Mouse (Mus musculus) thymus, adult 18-20 months (tissue): ENCODE data around the gene Cercam.

Experiments
- DNase-seq, 2 experiments: peaks; one replicate each; pipeline ENCODE4 v3.0.0; 2022; ENCODE audit warnings: mixed read lengths in 2 of 2

Gene Cercam

DNA sequence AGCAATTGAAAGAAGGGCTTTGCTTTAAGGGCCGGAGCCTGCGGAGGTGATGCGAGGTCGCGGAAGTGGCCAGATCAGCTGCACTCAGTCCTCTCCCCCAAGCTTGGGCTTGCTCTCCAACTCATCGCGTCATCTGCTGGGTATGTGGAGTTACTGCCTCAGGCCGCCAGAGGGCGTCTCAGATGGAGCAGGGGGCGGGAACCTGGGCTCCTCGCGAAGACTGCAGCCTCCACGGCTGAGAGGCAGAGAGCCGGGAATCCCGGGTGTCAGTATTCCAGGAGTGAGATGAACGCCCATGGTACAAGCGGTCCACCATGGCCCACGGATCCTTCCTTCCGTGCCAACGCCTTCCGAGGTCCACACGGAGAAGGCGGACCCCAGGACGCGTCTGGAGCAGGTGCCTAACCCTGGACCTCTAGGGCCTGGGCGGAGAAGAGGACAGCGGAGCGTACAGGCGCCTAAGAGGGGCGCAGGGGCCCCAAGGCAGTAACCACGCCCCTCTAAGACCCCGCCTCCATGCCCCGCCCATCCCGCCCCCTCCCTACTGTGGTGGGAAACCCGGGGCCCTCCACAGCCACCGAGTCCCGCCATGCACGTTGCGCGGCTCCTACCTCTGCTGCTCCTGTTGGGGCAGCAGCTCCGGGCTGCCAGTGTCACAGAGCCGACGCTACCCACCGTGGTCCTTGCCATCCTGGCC, at the start of gene Cercam:
Cercam (plus strand) TSS at position 216 of the 697 bp plus-strand sequence.
- peak; percentile 71 to 79 for DNase-seq

DNA sequence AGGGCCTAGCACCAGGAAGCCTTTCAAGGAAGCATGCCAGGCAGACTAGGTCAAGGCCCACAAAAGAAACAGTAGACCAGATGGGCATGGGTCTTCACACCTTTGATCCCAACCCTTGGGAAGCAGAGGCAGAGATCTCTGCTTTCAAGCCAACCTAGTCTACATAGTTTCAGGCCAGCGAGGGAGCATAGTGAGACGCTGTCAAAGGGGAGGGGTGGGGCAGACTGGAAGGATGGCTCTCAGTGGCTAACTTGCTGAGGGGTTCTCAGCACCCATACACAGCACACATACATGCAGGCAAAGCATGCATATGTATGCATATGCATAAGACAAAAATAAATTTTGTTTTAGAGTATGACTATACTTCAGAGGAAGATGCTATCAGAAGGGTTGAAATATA, 49.6 kb upstream of the Cercam start:
- no peak for DNase-seq

- DNase-seq: peak; percentile 46 to 60
Observed at GRCm38 (mm10) chr2:29820025-29820817, 48.7 kb upstream of the Cercam start, which contains the start of gene Urm1. Gene Urm1, plus strand, starts transcription at chr2:29820075.

GRCm38 (mm10) chr2:29826318-29826925, 42.5 kb upstream of the Cercam start:
- no peak for DNase-seq

- DNase-seq: peak; percentile 88 to 91
Observed at GRCm38 (mm10) chr2:29826926-29827708, 41.8 kb upstream of the Cercam start.

- no peak for DNase-seq
Observed at GRCm38 (mm10) chr2:29827709-29828024, 41.3 kb upstream of the Cercam start.

DNA sequence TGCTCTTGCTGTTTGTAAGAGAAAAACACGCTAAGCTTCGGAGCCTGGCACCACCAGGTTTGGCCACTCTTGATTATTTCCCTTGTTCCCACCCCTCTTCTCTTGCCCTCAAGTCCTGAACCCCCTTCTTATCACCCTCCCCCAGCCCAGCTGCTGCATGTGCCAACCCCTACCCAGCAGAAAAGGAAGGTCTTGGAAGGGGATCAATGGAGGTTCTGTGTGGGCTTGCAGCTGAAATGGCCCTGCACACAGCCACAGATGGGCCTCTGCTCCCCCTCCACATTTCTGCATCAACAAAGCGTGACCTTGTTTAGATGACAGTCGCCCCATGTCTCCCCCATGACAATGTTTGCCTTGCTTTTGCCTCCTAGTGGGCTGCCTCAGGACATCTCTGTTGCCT, 37.9 kb upstream of the Cercam start:
- no peak for DNase-seq

- DNase-seq: no peak
Observed at GRCm38 (mm10) chr2:29833796-29834195, 35.2 kb upstream of the Cercam start.

DNA sequence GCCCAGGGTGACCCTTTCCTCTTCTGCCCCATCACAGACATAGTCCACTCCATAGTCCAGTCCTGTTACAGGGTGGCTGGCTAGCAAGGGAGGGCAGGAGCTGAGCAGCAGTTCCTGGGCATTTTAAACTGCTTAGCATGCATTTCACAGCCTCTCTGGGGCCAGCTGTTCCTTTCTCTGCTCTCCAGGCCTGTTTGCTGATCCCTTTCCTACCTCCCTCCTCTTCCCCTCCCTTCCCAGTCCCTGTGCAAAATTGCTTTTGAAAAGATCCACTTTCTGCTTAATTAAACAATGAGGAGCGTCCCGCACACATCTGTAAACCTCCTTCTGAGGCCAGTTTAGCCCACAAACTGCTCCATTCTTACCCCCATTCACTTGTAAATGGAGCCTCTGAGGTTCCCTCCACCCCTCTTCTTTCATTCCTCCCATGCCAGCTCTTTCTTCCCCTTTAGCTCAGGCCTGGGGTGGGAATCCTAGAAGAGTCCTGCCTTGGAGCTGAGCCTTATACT, 33.5 kb upstream of the Cercam start:
- DNase-seq: no peak

GRCm38 (mm10) chr2:29839460-29839859, 29.5 kb upstream of the Cercam start:
- DNase-seq: no peak

- no peak for DNase-seq
Observed at GRCm38 (mm10) chr2:29843231-29844105, 25.5 kb upstream of the Cercam start.

DNA sequence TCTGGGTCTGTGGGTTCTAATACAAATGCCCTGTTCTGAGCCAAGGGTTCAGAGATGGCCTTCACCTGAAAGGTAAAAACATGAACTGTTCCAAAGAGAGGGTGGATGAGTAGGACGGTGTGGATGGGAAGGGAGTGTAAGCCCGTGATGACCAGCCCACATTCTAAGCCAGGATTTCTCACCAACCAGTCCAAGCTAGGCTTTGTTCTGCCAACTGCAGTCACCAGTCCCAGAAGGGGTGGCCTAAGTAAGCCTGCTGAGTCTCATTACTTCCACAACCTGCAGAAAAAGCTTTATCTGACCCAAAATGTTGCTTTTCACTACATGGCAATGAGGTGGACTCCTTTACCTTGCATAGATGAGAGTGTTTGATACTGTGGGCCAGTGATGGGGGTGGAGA, 24.8 kb upstream of the Cercam start:
- no peak for DNase-seq

GRCm38 (mm10) chr2:29844661-29845060, 24.3 kb upstream of the Cercam start:
- DNase-seq: no peak

DNA sequence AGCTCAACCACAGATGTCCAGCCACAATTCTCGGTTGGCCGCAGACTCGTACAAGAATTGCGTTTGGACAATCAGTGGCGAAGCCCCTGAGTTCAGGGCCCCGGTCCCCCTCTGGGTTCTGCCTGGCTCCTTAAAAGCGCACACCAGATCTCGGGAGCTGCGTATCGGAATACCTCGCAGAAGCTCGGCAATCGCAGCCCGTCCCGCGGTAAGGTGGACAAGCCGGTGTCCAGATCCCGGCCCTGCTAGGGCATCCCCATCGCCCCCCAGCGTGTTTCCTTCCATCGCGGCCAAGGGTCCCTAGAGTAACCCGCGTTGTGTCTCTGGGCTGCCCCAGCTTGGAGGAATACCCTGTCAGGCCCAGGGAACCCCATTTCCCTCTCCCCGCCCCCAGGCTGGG, 23.3 kb upstream of the Cercam start:
- no peak for DNase-seq

DNA sequence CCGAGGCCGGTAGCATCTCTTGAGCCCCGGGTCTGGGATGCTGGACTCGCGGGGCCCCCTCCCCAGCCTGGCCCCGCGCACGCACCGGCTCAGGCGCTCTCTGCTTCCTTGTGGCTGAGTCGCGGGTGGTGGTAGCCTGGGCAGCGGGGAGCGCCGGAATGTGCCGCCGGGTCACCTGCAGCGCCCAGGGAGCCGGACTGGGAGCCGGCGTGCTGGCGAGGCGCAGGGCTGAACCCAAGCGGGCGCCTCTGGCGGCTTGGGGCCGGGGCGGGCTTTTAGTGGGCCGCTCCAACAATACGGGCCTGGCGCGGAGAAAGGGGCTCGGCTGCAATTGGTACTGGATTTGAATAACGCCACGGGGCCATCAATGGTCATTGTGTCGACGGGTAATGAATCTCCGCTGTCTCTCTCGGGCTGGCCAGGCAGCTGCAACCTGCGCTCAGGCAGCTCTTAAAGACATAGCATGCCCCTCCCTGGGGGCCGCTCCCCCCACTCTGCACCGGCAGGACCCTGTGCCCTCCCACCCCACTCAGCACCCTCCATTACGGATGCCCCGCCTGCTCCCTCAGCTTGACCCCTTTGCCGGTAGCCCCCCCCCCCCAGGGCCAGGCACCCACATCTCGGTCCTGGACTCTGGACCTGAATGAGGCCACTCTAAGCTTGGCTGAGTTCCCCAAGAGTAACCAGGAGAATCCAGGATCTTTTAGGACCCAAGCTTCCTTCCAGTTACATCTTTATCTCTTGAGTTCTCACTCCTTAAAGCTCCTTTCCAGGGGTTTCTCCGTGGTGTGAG, 22.7 kb upstream of the Cercam start:
- DNase-seq: no peak

- DNase-seq: no peak
Observed at GRCm38 (mm10) chr2:29846911-29847310, 22.1 kb upstream of the Cercam start.

DNA sequence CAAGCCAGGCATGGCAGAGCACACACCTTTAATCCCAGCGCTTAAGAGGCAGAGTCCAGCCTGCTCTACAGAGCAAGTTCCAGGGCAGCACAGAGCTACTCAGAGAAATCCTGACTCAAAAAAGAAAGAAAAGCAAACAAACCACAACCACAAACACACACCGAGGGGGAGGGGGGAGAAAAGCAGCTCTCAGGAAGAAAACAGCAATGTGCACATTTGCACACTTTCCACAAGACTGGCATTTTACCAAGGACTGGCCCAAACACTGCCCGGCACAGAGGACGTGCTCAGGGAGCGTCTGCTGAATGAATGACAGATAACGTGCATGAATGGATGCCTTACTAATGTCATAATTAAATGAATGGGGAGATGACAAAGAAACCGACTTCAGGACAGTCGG, 19.9 kb upstream of the Cercam start:
- DNase-seq: no peak

DNA sequence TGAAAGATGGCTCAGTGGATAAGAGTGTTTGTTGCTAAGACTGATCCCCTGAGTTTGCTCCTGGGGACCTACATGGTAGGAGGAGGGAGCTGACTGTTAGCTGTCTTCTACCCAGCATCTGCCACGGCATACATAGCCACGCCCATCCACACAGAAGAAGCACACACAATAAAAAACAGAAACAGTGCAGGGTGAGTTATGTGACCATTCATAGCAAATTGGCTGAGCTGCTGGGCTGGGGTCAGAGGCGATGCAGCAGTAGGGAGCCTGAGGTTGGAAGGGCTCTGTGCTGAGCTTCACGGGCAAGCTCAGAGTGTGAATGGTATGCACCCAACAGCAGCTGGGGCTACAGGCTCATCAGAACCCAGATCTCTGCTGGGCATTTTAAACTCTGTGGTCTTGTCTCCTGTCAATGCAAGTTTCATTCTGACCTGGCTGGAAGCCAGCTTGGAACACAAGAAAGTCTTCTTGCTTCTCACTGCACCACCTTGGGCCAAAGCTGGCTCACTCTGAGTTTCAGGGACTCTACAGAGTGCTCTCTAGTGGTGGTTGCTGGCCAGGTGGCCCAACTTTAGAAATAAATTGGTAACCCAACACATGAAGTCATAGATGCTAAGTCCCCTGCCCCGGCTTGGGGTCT, 19.0 kb upstream of the Cercam start:
- no peak for DNase-seq

DNA sequence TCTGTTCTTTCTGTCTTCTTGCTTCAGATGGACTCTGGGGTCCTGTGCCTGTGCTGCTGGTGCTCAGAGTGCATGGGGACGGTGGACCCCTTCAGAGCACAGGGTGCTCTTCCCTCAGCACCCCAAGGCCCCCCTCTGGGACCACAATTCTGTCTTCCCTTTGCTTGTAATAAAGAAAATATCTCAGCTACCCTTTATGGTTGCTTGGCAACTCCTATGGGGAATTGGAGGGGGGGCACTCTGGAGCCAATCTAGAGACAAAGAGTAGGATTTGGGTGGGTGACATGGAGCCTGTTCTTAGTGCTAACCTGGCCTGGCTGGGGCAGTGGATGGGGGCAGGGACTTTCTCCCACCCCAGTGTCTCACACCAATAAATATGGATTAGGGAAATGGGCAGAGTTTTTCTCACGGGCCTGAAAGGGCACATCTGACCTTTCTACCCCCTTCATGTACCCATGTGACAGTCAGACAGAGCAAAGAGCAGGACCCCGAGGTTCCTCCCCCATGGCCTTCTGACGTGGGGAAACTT, 15.9 kb upstream of the Cercam start:
- DNase-seq: no peak

GRCm38 (mm10) chr2:29853736-29854135, 15.2 kb upstream of the Cercam start:
- DNase-seq: no peak
